Mouse (Mus musculus): Measurements from ENCODE around the gene Bcl11b.

The Bcl11b gene

GRCm38 (mm10) chr12:108003483-108003882 is at the start of gene Bcl11b:
TSS of gene Bcl11b (minus strand) at chr12:108003602.
- DNase-seq = no peak

GRCm38 (mm10) chr12:108050996-108051395 is 47.6 kb upstream of the Bcl11b start:
- DNase-seq = no peak

GRCm38 (mm10) chr12:108049625-108050024 is 46.2 kb upstream of the Bcl11b start:
- no peak for DNase-seq

- DNase-seq = no peak
These were observed 38.8 kb upstream of the Bcl11b start for GRCm38 (mm10) chr12:108042239-108042571.

GRCm38 (mm10) chr12:108041571-108042238 is 38.3 kb upstream of the Bcl11b start:
- peak; percentile 77 for DNase-seq

GRCm38 (mm10) chr12:108037446-108037845 is 34.0 kb upstream of the Bcl11b start:
- no peak for DNase-seq

GRCm38 (mm10) chr12:108035412-108036078 is 32.1 kb upstream of the Bcl11b start:
- DNase-seq = no peak

GRCm38 (mm10) chr12:108022835-108023615 is 19.6 kb upstream of the Bcl11b start:
- DNase-seq = no peak

GRCm38 (mm10) chr12:108012003-108012402 is 8.6 kb upstream of the Bcl11b start:
- no peak for DNase-seq

GRCm38 (mm10) chr12:108010346-108010745 is 6.9 kb upstream of the Bcl11b start:
- DNase-seq = no peak

- no peak for DNase-seq
These were observed 5.8 kb upstream of the Bcl11b start for GRCm38 (mm10) chr12:108009156-108009555.

- DNase-seq = peak; percentile 82
These were observed 2.6 kb upstream of the Bcl11b start for GRCm38 (mm10) chr12:108005816-108006626.

- DNase-seq = peak; percentile 46
These were observed 2.0 kb upstream of the Bcl11b start for GRCm38 (mm10) chr12:108005488-108005800.

- peak; percentile 64 for DNase-seq
These were observed 1.5 kb upstream of the Bcl11b start for GRCm38 (mm10) chr12:108004701-108005487.

GRCm38 (mm10) chr12:108003928-108004327 is 526 bp upstream of the Bcl11b start:
- peak; percentile 93 for DNase-seq

GRCm38 (mm10) chr12:108002436-108003189 is 789 bp downstream of the Bcl11b start:
- peak; percentile 70 for DNase-seq

GRCm38 (mm10) chr12:108001652-108002340 is 1.6 kb downstream of the Bcl11b start:
- DNase-seq = peak; percentile 82

GRCm38 (mm10) chr12:108000715-108001080 is 2.7 kb downstream of the Bcl11b start:
- peak; percentile 46 for DNase-seq

- peak; percentile 49 for DNase-seq
These were observed 3.4 kb downstream of the Bcl11b start for GRCm38 (mm10) chr12:107999751-108000714.

- peak; percentile 94 for DNase-seq
These were observed 4.7 kb downstream of the Bcl11b start for GRCm38 (mm10) chr12:107998746-107999145.

All from thymus, postnatal 14 days (tissue).